Mouse (Mus musculus) adrenal gland, postnatal 14 days (tissue): Measurements from ENCODE around the gene Olfr173. TPM values are rescaled to one million over a fixed set of nuclear protein-coding genes. Genes with fewer than 3 reads are reported as not detected.

Source experiments
- DNase-seq: peaks from one replicate; pipeline ENCODE4 v3.0.0; 2021; ENCODE audit warnings: mixed read lengths
- long read RNA-seq, 2 experiments: library from polyadenylated mRNA; stranded (forward); transcript quantifications; one replicate each; pipeline ENCODE4 v2.0.0; 2021
- microRNA-seq, 2 experiments: library from miRNA; unstranded; fragments of <30 nt; microRNA quantifications; one replicate each; pipeline ENCODE4 v1.2.0; 2021
- total RNA-seq: library from RNA; stranded (reverse); gene quantifications from 2 replicates; pipeline ENCODE4 v1.2.3, GENCODE M21; 2021

Olfr173 gene
- total RNA-seq, result not detected in 2 replicates
- long read RNA-seq, experiment 1, result 0 reads
- long read RNA-seq, experiment 2, result 0 reads

DNA sequence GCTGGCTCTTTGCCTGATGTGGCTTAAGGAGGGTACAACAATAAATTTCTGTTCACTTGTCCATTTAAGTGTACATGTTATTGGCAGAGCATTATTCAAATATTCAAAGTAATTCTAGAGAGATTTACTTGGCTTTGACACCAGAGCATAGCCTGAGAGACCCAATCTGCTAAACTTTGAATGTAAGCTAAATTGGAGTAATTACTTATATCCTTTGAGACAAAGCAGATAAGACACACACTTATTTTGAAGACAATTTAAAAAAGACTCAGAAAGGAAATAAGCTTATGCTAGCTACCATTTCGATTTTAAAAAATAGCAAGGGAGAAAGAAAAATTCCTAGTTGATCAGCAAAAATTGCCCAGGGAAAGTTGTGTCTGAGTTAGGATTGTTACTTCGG lies at the start of gene Olfr173:
TSS of gene Olfr173 (minus strand) at position 101 of the 400 bp plus-strand sequence.
- no peak for DNase-seq

DNA sequence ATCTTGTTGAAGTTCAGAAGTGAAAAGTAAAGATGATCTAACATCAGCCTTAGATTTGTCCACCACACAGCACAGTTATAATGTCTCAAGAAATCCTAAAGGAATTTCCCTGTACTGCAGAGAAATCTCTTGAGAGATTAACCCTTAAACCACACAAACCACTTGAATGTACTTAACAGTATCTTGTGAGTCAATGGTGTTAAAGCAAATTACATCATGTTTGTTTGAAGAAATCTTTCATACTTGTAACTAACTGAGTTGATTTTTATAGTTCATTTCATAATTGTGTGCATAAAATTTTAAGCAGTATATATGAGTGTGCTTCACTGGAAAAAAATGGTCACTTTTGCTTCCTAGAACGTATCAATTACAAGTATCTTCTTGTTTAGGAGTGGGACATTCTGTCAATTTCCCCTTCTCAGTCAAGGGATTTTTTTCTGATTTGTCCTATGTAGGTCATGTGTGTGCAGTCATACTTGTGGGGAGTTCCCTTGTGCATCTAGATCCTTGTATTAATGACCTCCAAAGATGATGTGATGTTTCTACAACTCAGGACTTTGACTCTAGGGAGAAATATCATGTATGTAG lies 26.8 kb upstream of the Olfr173 start, which contains the start of gene Olfr175-ps1:
TSS of gene Olfr175-ps1 (minus strand) at position 51 of the 588 bp plus-strand sequence.
- no peak for DNase-seq

DNA sequence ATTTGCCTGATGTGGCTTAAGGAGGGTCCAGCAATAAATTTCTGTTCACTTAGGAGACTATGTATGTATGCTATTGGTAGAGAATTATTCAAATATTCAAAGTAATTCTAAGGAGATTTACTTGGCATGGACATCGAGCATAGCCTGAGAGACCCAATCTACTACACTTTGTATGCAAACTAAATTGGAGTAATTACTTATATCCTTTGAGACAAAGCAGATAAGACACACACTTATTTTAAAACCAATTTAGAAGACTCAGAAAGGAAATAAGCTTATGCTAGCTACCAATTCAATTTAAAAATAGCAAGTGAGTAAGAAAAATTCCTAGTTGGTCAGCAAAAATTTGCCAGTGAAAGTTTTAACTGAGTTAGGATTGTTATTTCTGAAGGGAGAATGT lies 37.0 kb downstream of the Olfr173 start, which contains the start of gene Olfr172:
TSS of gene Olfr172 (minus strand) at position 101 of the 400 bp plus-strand sequence.
- DNase-seq, result no peak

DNA sequence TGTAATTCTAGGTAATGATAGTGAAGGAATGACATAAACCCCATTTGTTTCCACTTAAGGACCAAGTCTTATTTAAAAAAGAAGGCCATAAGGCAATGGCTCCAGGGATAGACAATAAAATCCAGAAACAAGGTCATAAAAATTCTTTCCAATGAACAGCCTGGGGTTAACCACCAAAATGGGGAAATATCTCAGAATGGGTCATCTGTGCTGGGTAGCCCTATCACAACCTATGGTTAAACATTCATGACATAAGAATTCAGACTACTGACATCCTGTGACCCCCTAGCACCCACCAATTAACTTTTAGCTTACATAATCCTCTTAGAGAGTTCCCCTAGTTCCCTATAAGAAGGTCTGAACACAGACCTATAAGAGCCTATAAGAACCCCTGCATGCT lies 43.9 kb downstream of the Olfr173 start:
- DNase-seq, result no peak

DNA sequence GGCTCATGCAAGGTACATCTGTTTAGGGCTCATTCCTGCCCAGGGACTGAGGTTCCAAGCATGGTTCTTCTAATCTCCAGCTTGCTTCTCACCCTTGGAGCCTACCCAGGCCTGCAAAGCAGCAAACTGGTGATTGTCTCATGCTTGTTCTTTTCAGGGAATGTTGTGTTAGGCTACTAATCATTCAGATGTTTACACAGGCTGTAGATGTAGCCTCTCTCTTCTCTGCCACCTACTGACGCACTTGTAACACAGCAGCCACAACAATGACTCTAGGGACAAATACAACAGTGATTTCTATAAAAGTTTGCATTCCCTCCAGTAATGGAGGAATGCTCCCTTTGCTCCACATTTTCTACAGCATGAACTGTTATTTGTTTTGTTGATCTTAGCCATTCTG lies 48.8 kb downstream of the Olfr173 start:
- no peak for DNase-seq

DNA sequence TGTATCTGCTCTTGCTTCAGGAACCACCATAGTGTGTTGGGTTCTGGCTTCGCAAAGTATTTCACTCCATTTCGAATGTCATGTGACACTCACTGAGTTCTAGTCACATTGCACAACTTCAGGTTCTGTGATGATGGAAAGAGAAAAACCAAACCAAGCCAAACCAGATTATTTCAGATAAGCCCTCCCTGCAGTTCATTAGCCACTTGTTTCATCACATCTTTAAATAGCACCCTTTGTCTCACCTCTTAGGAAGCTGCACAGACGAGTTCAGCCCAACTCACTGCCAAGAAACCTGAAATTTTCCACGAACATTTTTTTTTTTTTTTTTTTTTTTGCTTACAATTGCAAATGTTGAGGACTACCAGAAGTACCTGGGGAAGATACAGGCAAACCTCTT lies 53.4 kb downstream of the Olfr173 start:
- no peak for DNase-seq

Small RNA genes within 50 kb of the gene (microRNA-seq; reads per million reads assigned to microRNA genes)
- gene Gm27564, result 0 reads per million in 2 experiments

Other genes starting within 250 kb of the Olfr173 start
- gene Gm813, start 183.3 kb downstream of the Olfr173 start, total RNA-seq, result not detected in 2 replicates
- gene E330017A01Rik, start 161.5 kb downstream of the Olfr173 start, total RNA-seq, result not detected in 2 replicates
- 20.5 and 27.8 TPM in 2 replicates for gene Cpox, start 130.0 kb downstream of the Olfr173 start, total RNA-seq
- gene Gpr15, start 81.2 kb downstream of the Olfr173 start, total RNA-seq, result not detected in 2 replicates
- 68.9 and 82.2 TPM in 2 replicates for gene Cldnd1, start 72.4 kb downstream of the Olfr173 start, total RNA-seq
- gene Olfr172, start 37.1 kb downstream of the Olfr173 start, total RNA-seq, result not detected in 2 replicates
- gene Olfr175-ps1, start 26.5 kb upstream of the Olfr173 start, total RNA-seq, result not detected in 2 replicates
- not detected in 2 replicates for gene Olfr177, start 74.5 kb upstream of the Olfr173 start, total RNA-seq
- gene Olfr178, start 91.8 kb upstream of the Olfr173 start, total RNA-seq, result not detected in 2 replicates
- not detected in 2 replicates for gene Olfr181, start 128.5 kb upstream of the Olfr173 start, total RNA-seq
- gene Olfr180, start 129.1 kb upstream of the Olfr173 start, total RNA-seq, result not detected in 2 replicates
- gene Olfr183, start 195.1 kb upstream of the Olfr173 start, total RNA-seq, result not detected in 2 replicates
- not detected in 2 replicates for gene Olfr186, start 230.0 kb upstream of the Olfr173 start, total RNA-seq
- not detected in 2 replicates for gene Olfr187, start 239.5 kb upstream of the Olfr173 start, total RNA-seq